Mouse (Mus musculus): ENCODE data around the gene Flg2.

- no peak for TF ChIP-seq CTCF (IDR thresholded peaks at IDR 0.05; ENCODE audit: extremely low read depth, insufficient read length, insufficient replicate concordance, low read depth, low read length)
- no peak for TF ChIP-seq POLR2A (IDR thresholded peaks at IDR 0.05; ENCODE audit: low read depth, low read length)
Measured at GRCm38 (mm10) chr3:93162996-93163592, 34.0 kb upstream of the Flg2 start.

All from small intestine, adult 2 months (tissue).